Mouse (Mus musculus) liver, embryonic 11.5 days (tissue): ENCODE measurements around the gene Arl4a. TPM values are rescaled to one million over a fixed set of nuclear protein-coding genes. Genes with fewer than 3 reads are reported as not detected.

Source experiments
- ATAC-seq: fragments of 200-750 bp; cut with Nextera tagmentation; replicated peaks from 2 replicates; pipeline ENCODE4 v1.8.0; 2017; ENCODE audit warnings: moderate number of reproducible peaks, mild to moderate bottlenecking, moderate TSS enrichment, moderate library complexity; ENCODE audit not compliant: low FRiP score
- DNase-seq: peaks from one replicate; pipeline ENCODE4 v3.0.0-alpha.2; 2017; ENCODE audit warnings: low spot score
- H3K27ac ChIP-seq: fragments of 300-500 bp; sonication (generic); 2 replicates; pipeline ENCODE4 v1.5.1; 2014; ENCODE audit warnings: mild to moderate bottlenecking, low read depth, low read length, control low read depth
- H3K27me3 ChIP-seq: fragments of 300-500 bp; sonication (generic); replicated peaks from 2 replicates; pipeline ENCODE4 v1.6.1; 2014; ENCODE audit warnings: low read length, mixed read lengths; ENCODE audit not compliant: control insufficient read depth, insufficient read depth
- H3K36me3 ChIP-seq: fragments of 300-500 bp; sonication (generic); 2 replicates; pipeline ENCODE4 v1.6.1; 2014; ENCODE audit warnings: mild to moderate bottlenecking, low read length, moderate library complexity, mixed read lengths; ENCODE audit not compliant: control insufficient read depth, insufficient read depth
- H3K4me1 ChIP-seq: fragments of 300-500 bp; sonication (generic); replicated peaks from 2 replicates; pipeline ENCODE4 v1.6.1; 2014; ENCODE audit warnings: low read length, mixed read lengths; ENCODE audit not compliant: control insufficient read depth, insufficient read depth
- H3K4me2 ChIP-seq: fragments of 300-500 bp; sonication (generic); 2 replicates; pipeline ENCODE4 v1.6.1; 2014; ENCODE audit warnings: mild to moderate bottlenecking, control low read depth, moderate library complexity
- H3K4me3 ChIP-seq: fragments of 300-500 bp; sonication (generic); 2 replicates; pipeline ENCODE4 v1.5.1; 2014; ENCODE audit warnings: low read depth, low read length, control low read depth
- H3K9ac ChIP-seq: fragments of 300-500 bp; sonication (generic); 2 replicates; pipeline ENCODE4 v1.6.1; 2014; ENCODE audit warnings: low read depth, low read length, control low read depth
- H3K9me3 ChIP-seq: fragments of 300-500 bp; sonication (generic); 2 replicates; pipeline ENCODE4 v1.6.1; 2016; ENCODE audit warnings: low read length, inconsistent platforms, mixed read lengths; ENCODE audit not compliant: control insufficient read depth
- WGBS: fragments of 180-500 bp; shearing (Covaris S2); extraction: QIAGEN DNeasy Blood & Tissue Kit; methylation state at CpG from one replicate; pipeline ENCODE4 v1.1.7; 2014; 5-methylcytosine and 5-hydroxymethylcytosine counted together
- polyA plus RNA-seq: library from polyadenylated mRNA; unstranded; fragments of >200 nt; fragmentation: Nextera tagmentation; extraction: Ambion mirVana; gene quantifications from 2 replicates; pipeline ENCODE4 v1.2.1, GENCODE M21; 2014

The Arl4a gene
- polyA plus RNA-seq, 1 experiment from 2014 or later, result 44.9 TPM

DNA sequence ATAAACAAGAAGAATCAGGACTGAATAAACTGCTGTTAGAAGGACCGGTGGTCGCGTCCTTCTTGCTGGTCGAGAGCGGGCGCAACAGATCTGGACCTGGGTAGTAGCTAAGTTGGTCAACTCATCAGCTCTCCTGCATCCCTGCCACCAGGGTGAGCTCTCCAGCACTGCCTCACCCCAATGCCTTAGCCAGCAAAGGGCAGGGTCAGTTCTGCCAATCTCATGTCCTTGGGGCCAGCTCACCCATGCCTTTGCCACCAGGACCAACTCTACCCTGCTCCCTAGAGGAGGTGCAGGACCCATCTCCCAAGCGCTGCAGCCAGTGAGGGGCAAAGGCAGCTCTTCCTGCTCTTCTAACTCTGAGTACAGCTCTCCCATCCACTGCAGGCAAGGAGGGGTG lies 52.2 kb downstream of the Arl4a start:
- DNase-seq (no peak), ATAC-seq (no peak)

DNA sequence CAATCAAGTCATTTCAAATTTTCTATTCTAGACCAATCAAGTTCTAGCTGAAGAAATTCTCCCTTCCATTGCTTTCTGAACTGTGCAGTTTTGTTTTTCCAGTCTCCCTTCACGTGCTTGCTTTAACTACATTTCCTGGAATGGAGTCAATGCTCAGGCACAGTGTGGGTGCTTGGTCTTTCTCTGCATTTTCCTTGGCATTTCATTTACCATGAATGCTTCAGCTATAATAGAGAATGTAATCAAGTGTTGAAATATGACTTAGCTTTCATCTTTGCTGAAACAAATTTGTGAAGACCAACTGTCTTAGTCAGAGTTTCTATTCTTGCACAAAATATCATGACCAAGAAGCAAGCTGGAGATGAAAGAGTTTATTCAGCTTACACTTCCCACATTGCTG lies 58.0 kb downstream of the Arl4a start:
- ATAC-seq (no peak), DNase-seq (no peak)
- no peaks in the 10 kb centered on the region for H3K9me3 ChIP-seq

More for the DNA sequence above, 52.2 kb downstream of the Arl4a start:
- Histone ChIP-seq H3K9ac (no peak overlapping the region), H3K4me1 (no peaks in the 10 kb centered on the region), H3K27ac (no peak overlapping the region), H3K4me3 (no peak overlapping the region), H3K4me2 (no peak overlapping the region), H3K9me3 (no peaks in the 10 kb centered on the region), H3K27me3 (no peaks in the 10 kb centered on the region), H3K36me3 (no peaks in the 10 kb centered on the region)
- WGBS, result 94% methylated on average over 7 of the region's 7 CpGs

DNA sequence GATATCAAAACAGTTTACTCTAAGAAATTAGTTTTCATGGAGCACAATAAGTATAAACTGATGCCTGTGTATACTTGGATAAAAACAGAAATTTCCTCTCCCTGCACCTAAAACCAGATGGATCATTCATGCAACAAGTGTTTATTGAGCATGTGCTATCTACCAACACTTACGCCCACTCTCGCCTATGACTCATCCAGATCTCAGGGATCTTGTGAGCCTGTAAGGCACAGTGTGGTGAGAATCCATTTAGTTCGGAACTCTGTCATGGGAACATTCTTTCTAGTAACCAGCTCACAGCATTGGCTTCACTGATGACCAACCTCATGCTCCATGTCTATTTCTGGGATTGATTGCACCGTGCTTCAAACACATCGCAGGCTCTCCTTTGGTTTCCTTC lies 58.8 kb downstream of the Arl4a start:
- DNase-seq, result no peak
- no peak overlapping the region for H3K27ac ChIP-seq
- no peaks in the 10 kb centered on the region for H3K36me3 ChIP-seq
- 85% methylated on average over 5 of the region's 5 CpGs for WGBS
- H3K9ac ChIP-seq, result no peak overlapping the region
- H3K4me1 ChIP-seq, result no peaks in the 10 kb centered on the region
- no peak overlapping the region for H3K4me2 ChIP-seq
- no peaks in the 10 kb centered on the region for H3K27me3 ChIP-seq
- no peak for ATAC-seq
- H3K9me3 ChIP-seq, result no peaks in the 10 kb centered on the region
- H3K4me3 ChIP-seq, result no peak overlapping the region

More for the DNA sequence above, 58.0 kb downstream of the Arl4a start:
- Histone ChIP-seq H3K27ac (no peak overlapping the region), H3K4me3 (no peak overlapping the region), H3K9ac (no peak overlapping the region), H3K27me3 (no peaks in the 10 kb centered on the region), H3K36me3 (no peaks in the 10 kb centered on the region), H3K4me2 (no peak overlapping the region), H3K4me1 (no peaks in the 10 kb centered on the region)
- 59% methylated on average over 1 of the region's 1 CpGs for WGBS

DNA sequence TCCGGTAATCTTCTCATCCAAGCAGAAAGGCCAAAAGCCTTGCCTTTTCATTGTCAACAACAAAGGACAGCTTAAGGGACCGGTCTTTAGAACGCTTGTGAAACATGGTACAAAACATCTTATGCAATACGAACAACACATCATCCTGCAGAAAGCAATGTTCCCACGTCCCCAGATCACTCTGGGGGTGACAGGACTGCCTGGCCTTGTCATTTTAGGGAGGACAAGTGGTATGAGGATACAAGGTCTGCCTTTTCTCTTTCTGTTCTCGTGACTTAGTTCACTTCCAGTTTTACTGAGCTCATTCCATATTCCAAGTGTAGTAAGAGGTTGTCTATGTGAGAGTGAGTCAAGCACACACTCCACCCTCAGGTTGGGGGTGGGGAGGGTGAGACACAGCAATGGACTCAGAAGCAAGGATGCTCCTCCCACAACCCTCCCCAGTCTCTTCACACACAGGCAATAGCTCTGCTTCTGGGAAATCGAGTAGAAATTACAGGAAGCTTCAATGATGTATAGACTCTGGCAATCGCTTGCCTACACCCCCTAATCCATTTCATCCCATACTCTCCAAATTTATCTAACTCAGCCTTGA lies 59.7 kb downstream of the Arl4a start:
- no peaks in the 10 kb centered on the region for H3K9me3 ChIP-seq
- H3K9ac ChIP-seq, result no peak overlapping the region
- no peak overlapping the region for H3K4me3 ChIP-seq
- no peaks in the 10 kb centered on the region for H3K4me1 ChIP-seq
- H3K27ac ChIP-seq, result no peak overlapping the region
- no peak overlapping the region for H3K4me2 ChIP-seq
- no peak for ATAC-seq
- 80% methylated on average over 8 of the region's 8 CpGs for WGBS
- no peaks in the 10 kb centered on the region for H3K36me3 ChIP-seq
- no peak for DNase-seq
- H3K27me3 ChIP-seq, result no peaks in the 10 kb centered on the region

DNA sequence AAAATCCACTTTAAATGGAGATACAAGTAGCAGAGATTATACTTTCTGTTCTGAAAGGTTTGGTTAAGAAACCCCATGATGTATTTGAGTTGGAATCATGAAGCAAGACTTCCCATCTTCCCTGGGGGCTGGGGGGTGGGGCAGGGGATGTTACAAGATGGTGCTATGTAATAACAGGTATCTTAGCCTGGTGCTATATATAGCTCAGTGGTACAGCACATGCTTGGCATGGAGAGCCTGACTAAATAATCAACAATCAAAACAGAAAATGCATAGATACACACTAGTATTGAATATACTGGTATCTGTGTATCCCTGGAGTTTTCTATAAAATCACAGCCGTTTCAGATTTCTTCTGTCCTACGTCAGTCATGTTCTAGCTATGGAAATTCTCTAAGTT lies 61.4 kb downstream of the Arl4a start:
- WGBS, result 85% methylated on average over 2 of the region's 2 CpGs

DNA sequence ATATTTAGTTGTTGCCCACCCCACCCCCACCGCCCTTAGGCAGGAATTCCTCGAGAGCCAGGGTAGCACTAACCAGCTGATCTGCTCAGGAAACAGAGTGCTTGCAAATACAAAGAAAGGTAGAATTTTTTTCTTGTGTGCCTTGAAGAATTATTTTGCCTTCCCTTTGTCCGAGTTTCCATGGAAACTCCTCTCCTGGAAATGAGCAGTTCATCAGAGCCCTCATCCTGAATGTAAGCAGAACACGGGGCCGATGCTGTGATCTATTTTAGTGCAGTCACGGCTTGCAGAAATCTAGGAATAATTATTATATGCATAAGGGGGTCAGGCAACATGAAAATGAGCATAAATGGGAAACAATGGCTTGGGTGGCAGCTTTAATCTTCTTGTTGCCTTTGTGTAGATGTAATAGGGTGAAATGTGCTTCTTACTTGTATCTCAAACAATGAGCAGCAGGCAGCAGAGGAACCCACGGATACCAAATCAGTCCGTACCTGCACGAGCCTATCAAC lies 61.9 kb downstream of the Arl4a start:
- WGBS, result 72% methylated on average over 9 of the region's 9 CpGs
- no peak for ATAC-seq
- H3K27ac ChIP-seq, result no peak overlapping the region

More for the DNA sequence above, 61.4 kb downstream of the Arl4a start:
- Histone ChIP-seq H3K4me3 (no peak overlapping the region), H3K36me3 (no peaks in the 10 kb centered on the region), H3K9ac (no peak overlapping the region), H3K4me1 (no peaks in the 10 kb centered on the region), H3K9me3 (no peaks in the 10 kb centered on the region), H3K4me2 (no peak overlapping the region), H3K27me3 (no peaks in the 10 kb centered on the region), H3K27ac (no peak overlapping the region)
- DNase-seq (no peak), ATAC-seq (no peak)

DNA sequence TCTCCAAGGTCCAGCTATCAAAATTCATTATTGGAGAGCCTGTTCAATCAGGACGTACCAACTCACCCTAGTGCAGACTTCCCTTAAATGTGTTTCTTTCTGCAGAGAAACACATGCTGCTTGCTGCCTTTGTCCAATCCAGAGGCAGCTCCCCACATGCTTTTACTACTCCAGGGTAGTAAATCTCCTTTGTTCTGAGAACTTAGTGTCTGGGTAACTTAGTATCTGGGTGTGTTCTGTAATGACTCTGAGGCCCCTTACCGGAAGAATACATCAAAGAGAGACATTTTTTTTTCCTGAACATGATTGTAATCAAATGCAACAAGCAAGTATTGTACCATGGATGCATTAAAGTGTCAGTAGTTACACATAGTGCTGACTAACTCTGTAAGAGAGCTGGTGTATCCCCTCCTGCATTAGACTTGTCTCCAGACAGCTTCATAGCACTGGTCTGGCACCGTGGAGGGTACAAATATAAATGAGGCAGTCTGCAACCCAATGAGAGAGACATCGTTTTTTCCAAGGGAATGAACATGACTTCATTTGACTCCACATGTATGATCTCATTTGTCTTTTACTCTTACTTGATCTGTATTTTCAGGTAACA lies 62.7 kb downstream of the Arl4a start:
- Histone ChIP-seq H3K27ac (no peak overlapping the region), H3K9ac (no peak overlapping the region), H3K4me1 (no peaks in the 10 kb centered on the region), H3K4me2 (no peak overlapping the region), H3K4me3 (no peak overlapping the region), H3K27me3 (no peaks in the 10 kb centered on the region), H3K9me3 (no peaks in the 10 kb centered on the region), H3K36me3 (no peaks in the 10 kb centered on the region)
- ATAC-seq (no peak), DNase-seq (no peak)
- 65% methylated on average over 4 of the region's 4 CpGs for WGBS

More for the DNA sequence above, 61.9 kb downstream of the Arl4a start:
- H3K4me3 ChIP-seq, result no peak overlapping the region
- no peaks in the 10 kb centered on the region for H3K4me1 ChIP-seq
- H3K27me3 ChIP-seq, result no peaks in the 10 kb centered on the region
- H3K36me3 ChIP-seq, result no peaks in the 10 kb centered on the region
- H3K9ac ChIP-seq, result no peak overlapping the region
- no peaks in the 10 kb centered on the region for H3K9me3 ChIP-seq
- DNase-seq, result no peak
- no peak overlapping the region for H3K4me2 ChIP-seq

DNA sequence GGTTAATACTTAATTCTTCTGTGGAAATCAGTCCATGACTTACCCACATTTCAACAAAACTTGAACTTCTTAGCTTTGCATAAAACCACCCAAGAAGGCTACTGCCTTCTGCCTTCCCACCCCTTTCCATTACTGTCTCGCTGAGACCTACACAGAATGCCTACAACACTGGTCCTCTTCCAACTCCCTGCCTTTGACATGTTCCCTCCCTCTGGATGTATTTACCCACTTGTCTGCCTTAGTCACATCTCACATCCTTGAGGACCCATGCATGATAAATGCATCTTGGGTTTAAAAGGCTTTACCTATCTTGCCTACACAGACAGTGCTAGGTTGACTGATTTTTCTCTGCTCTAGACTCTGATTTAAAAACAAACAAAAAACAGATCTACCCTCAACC lies 63.6 kb downstream of the Arl4a start:
- H3K4me1 ChIP-seq, result no peaks in the 10 kb centered on the region
- WGBS, result 75% methylated on average over 1 of the region's 1 CpGs
- no peak overlapping the region for H3K9ac ChIP-seq

DNA sequence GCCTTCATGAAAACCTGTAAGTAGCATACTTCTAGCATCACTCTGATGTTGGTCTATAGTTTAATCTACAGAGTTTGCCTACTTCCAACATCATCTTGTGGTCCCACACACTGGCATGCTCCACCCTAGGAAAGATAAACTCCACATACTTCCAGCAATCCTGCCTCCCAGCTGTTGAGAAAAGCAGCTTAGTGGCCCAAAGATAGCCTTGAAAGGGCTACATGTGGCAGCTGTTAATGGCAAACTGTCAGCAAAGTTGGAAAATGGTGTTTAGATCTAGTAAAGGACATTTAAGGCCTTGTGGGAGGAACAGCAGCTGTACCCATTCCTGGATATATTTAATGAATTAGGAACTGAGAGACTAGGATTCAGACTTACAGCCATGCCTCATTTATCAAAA lies 68.3 kb downstream of the Arl4a start:
- DNase-seq (no peak), ATAC-seq (no peak)
- no peaks in the 10 kb centered on the region for H3K27me3 ChIP-seq
- H3K4me2 ChIP-seq, result no peak overlapping the region
- H3K4me1 ChIP-seq, result no peaks in the 10 kb centered on the region
- H3K9ac ChIP-seq, result no peak overlapping the region
- H3K9me3 ChIP-seq, result no peaks in the 10 kb centered on the region
- no peak overlapping the region for H3K27ac ChIP-seq
- no peak overlapping the region for H3K4me3 ChIP-seq
- H3K36me3 ChIP-seq, result no peaks in the 10 kb centered on the region

More for the DNA sequence above, 63.6 kb downstream of the Arl4a start:
- H3K9me3 ChIP-seq, result no peaks in the 10 kb centered on the region
- H3K27ac ChIP-seq, result no peak overlapping the region
- H3K27me3 ChIP-seq, result no peaks in the 10 kb centered on the region
- ATAC-seq (no peak), DNase-seq (no peak)
- H3K4me2 ChIP-seq, result no peak overlapping the region
- no peaks in the 10 kb centered on the region for H3K36me3 ChIP-seq
- H3K4me3 ChIP-seq, result no peak overlapping the region
